Mouse (Mus musculus): ENCODE results near the gene Actg1. TPM values are rescaled to one million over a fixed set of nuclear protein-coding genes. Genes with fewer than 3 reads are reported as not detected.

Actg1 gene
- total RNA-seq, 1 experiment = 2,367 TPM

DNA sequence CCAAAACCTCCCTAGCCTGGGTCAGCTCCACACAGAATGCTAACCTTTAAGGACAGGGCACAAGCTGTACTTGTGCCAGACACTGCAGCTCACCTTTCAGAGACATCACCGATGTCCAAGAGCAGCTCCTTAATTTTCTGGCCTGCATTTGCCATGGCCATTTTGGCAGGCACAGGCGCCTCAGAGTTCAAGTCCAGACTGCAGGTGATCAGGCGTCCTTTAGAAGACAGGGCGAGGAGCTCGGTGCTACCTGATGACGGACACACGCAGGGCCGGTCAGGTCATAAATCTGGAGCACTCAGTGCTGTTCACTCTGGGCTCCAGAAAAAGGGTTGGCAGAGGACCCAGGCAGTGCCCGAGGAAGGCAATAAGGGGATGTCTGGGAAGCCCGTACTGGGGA, 27.0 kb upstream of the Actg1 start:
- Histone ChIP-seq H3K4me1 (ENCODE audit: control insufficient read depth in 2 of 2, insufficient read depth in 2 of 2, low read length in 2 of 2, poor library complexity in 1 of 2) (peaks cover 0 to 8% of the 10 kb centered on the region in 2 experiments; a peak in 1 of 4 replicates), H3K9me3 (ENCODE audit: control insufficient read depth, insufficient read depth, low read depth, low read length) (no peaks in the 10 kb centered on the region), H3K9ac (ENCODE audit: insufficient read depth, low read depth, low read length, poor library complexity, severe bottlenecking) (no peak overlapping the region), H3K36me3 (ENCODE audit: control insufficient read depth, insufficient read depth, low read length, poor library complexity, severe bottlenecking) (peaks cover 21% of the 10 kb centered on the region; the same call in 1 of the 2 replicates), H3K27ac (ENCODE audit: insufficient read depth, low read depth, low read length, poor library complexity, severe bottlenecking) (no peak overlapping the region), H3K4me3 (ENCODE audit: insufficient read depth in 1 of 2, low read depth in 1 of 2, low read length in 2 of 2, poor library complexity in 1 of 2, severe bottlenecking in 1 of 2) (no peak overlapping the region)
- no peak for TF ChIP-seq MAFK (IDR thresholded peaks at IDR 0.05; ENCODE audit: insufficient read depth, low read depth, low read length)
- no peak for TF ChIP-seq CHD2 (IDR thresholded peaks at IDR 0.05; ENCODE audit: low read depth, low read length)
- TF ChIP-seq ZC3H11A (IDR thresholded peaks at IDR 0.05; ENCODE audit: borderline replicate concordance, low read depth, low read length) = no peak
- TF ChIP-seq ZNF384 (IDR thresholded peaks at IDR 0.05; ENCODE audit: low read depth, low read length) = no peak
- no peak for TF ChIP-seq HCFC1 (IDR thresholded peaks at IDR 0.05; ENCODE audit: borderline replicate concordance, insufficient read depth, low read length)
- no peak for DNase-seq (ENCODE audit: low read depth, low spot score)
- in situ Hi-C loops (cut with MboI; ENCODE audit: low sequenced_read_pairs in 2 of 2, unreplicated experiment in 2 of 2) = no loop called here

- Histone ChIP-seq H3K27ac (ENCODE audit: insufficient read depth, low read depth, low read length, poor library complexity, severe bottlenecking) (no peak overlapping the region), H3K4me1 (ENCODE audit: control insufficient read depth in 2 of 2, insufficient read depth in 2 of 2, low read length in 2 of 2, poor library complexity in 1 of 2) (peaks cover 0 to 11% of the 10 kb centered on the region in 2 experiments; a peak in 1 of 4 replicates), H3K36me3 (ENCODE audit: control insufficient read depth, insufficient read depth, low read length, poor library complexity, severe bottlenecking) (peaks cover 18% of the 10 kb centered on the region; the same call in 1 of the 2 replicates), H3K4me3 (ENCODE audit: insufficient read depth in 1 of 2, low read depth in 1 of 2, low read length in 2 of 2, poor library complexity in 1 of 2, severe bottlenecking in 1 of 2) (no peak overlapping the region), H3K9ac (ENCODE audit: insufficient read depth, low read depth, low read length, poor library complexity, severe bottlenecking) (no peak overlapping the region), H3K9me3 (ENCODE audit: control insufficient read depth, insufficient read depth, low read depth, low read length) (no peaks in the 10 kb centered on the region)
- no peak for TF ChIP-seq ZNF384 (IDR thresholded peaks at IDR 0.05; ENCODE audit: low read depth, low read length)
- TF ChIP-seq MAFK (IDR thresholded peaks at IDR 0.05; ENCODE audit: insufficient read depth, low read depth, low read length) = no peak
- no peak for TF ChIP-seq CHD2 (IDR thresholded peaks at IDR 0.05; ENCODE audit: low read depth, low read length)
- TF ChIP-seq HCFC1 (IDR thresholded peaks at IDR 0.05; ENCODE audit: borderline replicate concordance, insufficient read depth, low read length) = no peak
- no peak for TF ChIP-seq ZC3H11A (IDR thresholded peaks at IDR 0.05; ENCODE audit: borderline replicate concordance, low read depth, low read length)
- DNase-seq (ENCODE audit: low read depth, low spot score) = no peak
- in situ Hi-C loops (cut with MboI; ENCODE audit: low sequenced_read_pairs in 2 of 2, unreplicated experiment in 2 of 2) = no loop called here
Measured at GRCm38 (mm10) chr11:120373820-120374586, 25.7 kb upstream of the Actg1 start.

- in situ Hi-C loops (cut with MboI; ENCODE audit: low sequenced_read_pairs in 2 of 2, unreplicated experiment in 2 of 2) = no loop called here
- DNase-seq (ENCODE audit: low read depth, low spot score) = no peak
Measured at GRCm38 (mm10) chr11:120373025-120373424, 24.7 kb upstream of the Actg1 start.

GRCm38 (mm10) chr11:120369656-120370055, 21.3 kb upstream of the Actg1 start:
- Histone ChIP-seq H3K9me3 (ENCODE audit: control insufficient read depth, insufficient read depth, low read depth, low read length) (no peaks in the 10 kb centered on the region), H3K4me3 (ENCODE audit: insufficient read depth in 1 of 2, low read depth in 1 of 2, low read length in 2 of 2, poor library complexity in 1 of 2, severe bottlenecking in 1 of 2) (no peak overlapping the region), H3K36me3 (ENCODE audit: control insufficient read depth, insufficient read depth, low read length, poor library complexity, severe bottlenecking) (peaks cover 6% of the 10 kb centered on the region; the same call in 1 of the 2 replicates), H3K27ac (ENCODE audit: insufficient read depth, low read depth, low read length, poor library complexity, severe bottlenecking) (no peak overlapping the region; the same call in 1 of the 2 replicates), H3K9ac (ENCODE audit: insufficient read depth, low read depth, low read length, poor library complexity, severe bottlenecking) (no peak overlapping the region), H3K4me1 (ENCODE audit: control insufficient read depth in 2 of 2, insufficient read depth in 2 of 2, low read length in 2 of 2, poor library complexity in 1 of 2) (peaks cover 0 to 27% of the 10 kb centered on the region in 2 experiments; a peak in 1 of 4 replicates)
- in situ Hi-C loops (cut with MboI; ENCODE audit: low sequenced_read_pairs in 2 of 2, unreplicated experiment in 2 of 2) = no loop called here
- DNase-seq (ENCODE audit: low read depth, low spot score) = no peak
- TF ChIP-seq ZNF384 (IDR thresholded peaks at IDR 0.05; ENCODE audit: low read depth, low read length) (no peak), HCFC1 (IDR thresholded peaks at IDR 0.05; ENCODE audit: borderline replicate concordance, insufficient read depth, low read length) (no peak), MAFK (IDR thresholded peaks at IDR 0.05; ENCODE audit: insufficient read depth, low read depth, low read length) (peak; percentile 53; the same call in 1 of the 2 replicates), CHD2 (IDR thresholded peaks at IDR 0.05; ENCODE audit: low read depth, low read length) (no peak), ZC3H11A (IDR thresholded peaks at IDR 0.05; ENCODE audit: borderline replicate concordance, low read depth, low read length) (no peak)

More at GRCm38 (mm10) chr11:120373025-120373424, 24.7 kb upstream of the Actg1 start:
- TF ChIP-seq MAFK (IDR thresholded peaks at IDR 0.05; ENCODE audit: insufficient read depth, low read depth, low read length) (no peak), ZC3H11A (IDR thresholded peaks at IDR 0.05; ENCODE audit: borderline replicate concordance, low read depth, low read length) (no peak), ZNF384 (IDR thresholded peaks at IDR 0.05; ENCODE audit: low read depth, low read length) (no peak), HCFC1 (IDR thresholded peaks at IDR 0.05; ENCODE audit: borderline replicate concordance, insufficient read depth, low read length) (no peak), CHD2 (IDR thresholded peaks at IDR 0.05; ENCODE audit: low read depth, low read length) (no peak)
- Histone ChIP-seq H3K36me3 (ENCODE audit: control insufficient read depth, insufficient read depth, low read length, poor library complexity, severe bottlenecking) (peaks cover 18% of the 10 kb centered on the region; the same call in 1 of the 2 replicates), H3K9ac (ENCODE audit: insufficient read depth, low read depth, low read length, poor library complexity, severe bottlenecking) (no peak overlapping the region), H3K27ac (ENCODE audit: insufficient read depth, low read depth, low read length, poor library complexity, severe bottlenecking) (no peak overlapping the region), H3K4me3 (ENCODE audit: insufficient read depth in 1 of 2, low read depth in 1 of 2, low read length in 2 of 2, poor library complexity in 1 of 2, severe bottlenecking in 1 of 2) (no peak overlapping the region), H3K9me3 (ENCODE audit: control insufficient read depth, insufficient read depth, low read depth, low read length) (no peaks in the 10 kb centered on the region), H3K4me1 (ENCODE audit: control insufficient read depth in 2 of 2, insufficient read depth in 2 of 2, low read length in 2 of 2, poor library complexity in 1 of 2) (peaks cover 0 to 11% of the 10 kb centered on the region in 2 experiments; a peak in 1 of 4 replicates)

All from ES-E14 (cell line).